Mouse (Mus musculus): ENCODE data around the gene Gm42906.

DNA sequence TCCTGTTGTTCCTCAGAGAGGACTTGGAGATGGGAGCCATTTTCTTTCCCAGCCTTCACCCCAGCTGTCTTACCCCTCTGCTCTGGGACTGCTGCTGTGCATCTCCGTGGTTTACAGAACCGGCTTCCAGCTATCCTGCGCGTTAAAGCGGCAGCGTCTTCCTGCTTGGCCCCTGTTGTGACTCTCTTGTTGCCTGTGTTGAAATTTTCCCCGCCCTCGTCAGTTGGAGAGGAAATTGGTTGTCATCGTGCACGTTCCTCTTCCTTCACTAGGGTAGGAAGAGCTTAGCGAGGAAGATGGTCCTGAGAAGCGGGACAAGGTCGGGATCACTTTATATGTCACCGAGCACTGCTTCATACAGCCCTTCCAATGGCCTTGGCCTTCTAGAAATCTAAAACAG lies 407.1 kb downstream of the Gm42906 start:
- TF ChIP-seq EP300 (IDR thresholded peaks at IDR 0.05; ENCODE audit: low read depth), result no peak
- TF ChIP-seq CTCF (IDR thresholded peaks at IDR 0.05; ENCODE audit: low read depth), result no peak
